Mouse (Mus musculus) CH12.LX (cell line): ENCODE measurements around the gene Prickle2. TPM values are rescaled to one million over a fixed set of nuclear protein-coding genes. Genes with fewer than 3 reads are reported as not detected.

Source experiments
- DNase-seq: peaks from one replicate; pipeline ENCODE4 v3.0.0-alpha.2; 2013; ENCODE audit errors: extremely low read depth
- H3K27ac ChIP-seq: 2 replicates; pipeline ENCODE4 v1.5.1; 2012; ENCODE audit warnings: low read depth, mild to moderate bottlenecking, control low read depth, moderate library complexity; ENCODE audit not compliant: insufficient read depth
- H3K27me3 ChIP-seq: replicated peaks from 2 replicates; pipeline ENCODE3; 2012; ENCODE audit warnings: inconsistent platforms
- H3K36me3 ChIP-seq, 2 experiments: replicated peaks in 1 of 2; 2 replicates each; pipeline versions ENCODE3 to v1.6.1; 2012; ENCODE audit warnings: inconsistent platforms in 1 of 2, low read length in 1 of 2, mild to moderate bottlenecking in 1 of 2, mixed read lengths in 1 of 2, moderate library complexity in 1 of 2; ENCODE audit not compliant: control insufficient read depth in 1 of 2, insufficient read depth in 1 of 2
- H3K4me1 ChIP-seq, 2 experiments: 2 replicates each; pipeline ENCODE4 v1.6.1; 2012; ENCODE audit warnings: inconsistent platforms in 1 of 2, moderate library complexity in 1 of 2; ENCODE audit not compliant: insufficient read depth in 2 of 2, control insufficient read depth in 1 of 2
- H3K4me2 ChIP-seq: 2 replicates; pipeline ENCODE4 v1.6.1; 2012; ENCODE audit warnings: low read depth, mild to moderate bottlenecking, control low read depth; ENCODE audit not compliant: poor library complexity, insufficient read depth, severe bottlenecking
- H3K4me3 ChIP-seq, 3 experiments: fragments of 150-350 bp in 1 of 3; sonication (generic) in 1 of 3; replicated peaks in 1 of 3; 2 replicates each; pipeline versions ENCODE3 to v1.5.1; 2011 to 2012; ENCODE audit warnings: low read depth in 2 of 3, low read length in 2 of 3, mild to moderate bottlenecking in 2 of 3, moderate library complexity in 2 of 3, control low read depth in 1 of 3, improper control_type of control experiment in 1 of 3, inconsistent platforms in 1 of 3, mixed read lengths in 1 of 3; ENCODE audit not compliant: poor library complexity in 1 of 3
- H3K79me2 ChIP-seq: replicated peaks from 2 replicates; pipeline ENCODE4 v1.6.1; 2012; ENCODE audit warnings: mild to moderate bottlenecking, moderate library complexity; ENCODE audit not compliant: control insufficient read depth, poor library complexity, insufficient read depth, severe bottlenecking; ENCODE audit errors: extremely low read depth
- H3K9ac ChIP-seq: 2 replicates; pipeline ENCODE4 v1.6.1; 2012; ENCODE audit warnings: low read depth, mild to moderate bottlenecking, control low read depth, moderate library complexity; ENCODE audit not compliant: insufficient read depth
- H3K9me3 ChIP-seq: replicated peaks from 2 replicates; pipeline ENCODE3; 2012; ENCODE audit warnings: low read length, inconsistent platforms, mixed read lengths
- BHLHE40 ChIP-seq: IDR thresholded peaks from 2 replicates; pipeline ENCODE4 v1.6.1; 2011; ENCODE audit warnings: mild to moderate bottlenecking, low read depth, low read length, improper control_type of control experiment
- CHD1 ChIP-seq: IDR thresholded peaks from 2 replicates; pipeline ENCODE4 v1.6.1; 2012; ENCODE audit warnings: low read depth, low read length, improper control_type of control experiment, inconsistent platforms
- CHD2 ChIP-seq: IDR thresholded peaks from 2 replicates; pipeline ENCODE4 v1.6.1; 2011; ENCODE audit warnings: low read length, improper control_type of control experiment
- E2F4 ChIP-seq: IDR thresholded peaks from 2 replicates; pipeline ENCODE4 v1.6.1; 2011; ENCODE audit warnings: low read depth, low read length, improper control_type of control experiment; ENCODE audit not compliant: insufficient replicate concordance
- ELF1 ChIP-seq: IDR thresholded peaks from 2 replicates; pipeline ENCODE4 v1.6.1; 2014; ENCODE audit warnings: low read depth, mild to moderate bottlenecking, inconsistent platforms, low read length, improper control_type of control experiment
- EP300 ChIP-seq: IDR thresholded peaks from 2 replicates; pipeline ENCODE4 v1.6.1; 2011; ENCODE audit warnings: low read length, improper control_type of control experiment
- ETS1 ChIP-seq: conservative IDR thresholded peaks from 2 replicates; pipeline ENCODE4 v1.6.1; 2012; ENCODE audit warnings: low read depth, mild to moderate bottlenecking, inconsistent platforms, low read length, improper control_type of control experiment, moderate library complexity
- GABPA ChIP-seq: IDR thresholded peaks from 2 replicates; pipeline ENCODE4 v1.6.1; 2012; ENCODE audit warnings: low read depth, low read length, improper control_type of control experiment, inconsistent platforms; ENCODE audit not compliant: insufficient replicate concordance
- HCFC1 ChIP-seq: IDR thresholded peaks from 2 replicates; pipeline ENCODE4 v1.6.1; 2012; ENCODE audit warnings: low read depth, mild to moderate bottlenecking, inconsistent platforms, low read length, improper control_type of control experiment
- IRF4 ChIP-seq: IDR thresholded peaks from 2 replicates; pipeline ENCODE4 v1.6.1; 2014; ENCODE audit warnings: low read depth, mild to moderate bottlenecking, inconsistent platforms, low read length, improper control_type of control experiment
- KAT2A ChIP-seq: IDR thresholded peaks from 2 replicates; pipeline ENCODE4 v1.6.1; 2012; ENCODE audit warnings: low read length, improper control_type of control experiment, inconsistent platforms; ENCODE audit not compliant: insufficient replicate concordance
- MAX ChIP-seq: IDR thresholded peaks from 2 replicates; pipeline ENCODE4 v1.6.1; 2011; ENCODE audit warnings: low read length, improper control_type of control experiment
- MAZ ChIP-seq: IDR thresholded peaks from 2 replicates; pipeline ENCODE4 v1.6.1; 2012; ENCODE audit warnings: low read depth, mild to moderate bottlenecking, inconsistent platforms, low read length, improper control_type of control experiment, moderate library complexity
- MYC ChIP-seq: IDR thresholded peaks from 2 replicates; pipeline ENCODE4 v1.6.1; 2011; ENCODE audit warnings: low read depth, mild to moderate bottlenecking, improper control_type of control experiment, low read length
- PAX5 ChIP-seq: IDR thresholded peaks from 2 replicates; pipeline ENCODE4 v1.6.1; 2012; ENCODE audit warnings: low read length, inconsistent platforms, mixed read lengths
- POLR2A ChIP-seq: IDR thresholded peaks from 2 replicates; pipeline ENCODE4 v1.6.1; 2011; ENCODE audit warnings: low read depth, mild to moderate bottlenecking, improper control_type of control experiment, low read length
- POLR2AphosphoS2 ChIP-seq: IDR thresholded peaks from 2 replicates; pipeline ENCODE4 v1.6.1; 2011; ENCODE audit warnings: low read depth, low read length, improper control_type of control experiment
- RAD21 ChIP-seq: IDR thresholded peaks from 2 replicates; pipeline ENCODE4 v1.6.1; 2011; ENCODE audit warnings: low read depth, mild to moderate bottlenecking, low read length, improper control_type of control experiment, moderate library complexity
- SIN3A ChIP-seq: IDR thresholded peaks from 2 replicates; pipeline ENCODE4 v1.6.1; 2012; ENCODE audit warnings: low read length, improper control_type of control experiment, inconsistent platforms
- TCF12 ChIP-seq: IDR thresholded peaks from 2 replicates; pipeline ENCODE4 v1.6.1; 2014; ENCODE audit warnings: low read depth, mild to moderate bottlenecking, inconsistent platforms, low read length, improper control_type of control experiment
- UBTF ChIP-seq: IDR thresholded peaks from 2 replicates; pipeline ENCODE4 v1.6.1; 2012; ENCODE audit warnings: low read depth, mild to moderate bottlenecking, inconsistent platforms, low read length, improper control_type of control experiment, moderate library complexity
- USF2 ChIP-seq: conservative IDR thresholded peaks from 2 replicates; pipeline ENCODE4 v1.6.1; 2011; ENCODE audit warnings: low read depth, low read length, improper control_type of control experiment
- ZC3H11A ChIP-seq: IDR thresholded peaks from 2 replicates; pipeline ENCODE4 v1.6.1; 2012; ENCODE audit warnings: low read depth, mild to moderate bottlenecking, inconsistent platforms, low read length, improper control_type of control experiment
- ZMIZ1 ChIP-seq: IDR thresholded peaks from 2 replicates; pipeline ENCODE4 v1.6.1; 2012; ENCODE audit warnings: low read depth, mild to moderate bottlenecking, inconsistent platforms, low read length, improper control_type of control experiment
- ZNF384 ChIP-seq: IDR thresholded peaks from 2 replicates; pipeline ENCODE4 v1.6.1; 2012; ENCODE audit warnings: low read depth, low read length, improper control_type of control experiment, inconsistent platforms
- dilution Hi-C: fragments of 300-500 bp; cut with MboI; formaldehyde crosslinking; loops from 2 replicates; pipeline ENCODE4 v1.14.3; 2020; ENCODE audit warnings: low sequenced_read_pairs; ENCODE audit not compliant: extremely low pct_unique_long_range_greater_than_20kb, extremely low pct_ligation_motif_present
- in situ Hi-C: fragments of 300-500 bp; cut with MboI; formaldehyde crosslinking; loops from 3 replicates; pipeline ENCODE4 v1.14.3; 2019; ENCODE audit warnings: low sequenced_read_pairs, low pct_ligation_motif_present, low pct_unique_long_range_greater_than_20kb, mixed read lengths
- polyA plus RNA-seq: library from polyadenylated mRNA; unstranded; fragments of >175 nt; gene quantifications from 2 replicates; pipeline ENCODE4 v1.2.1, GENCODE M21; 2012; ENCODE audit warnings: low read depth; ENCODE audit not compliant: insufficient read length
- total RNA-seq, 2 experiments: library from RNA; depleted of rRNA; stranded (reverse); fragments of 300-350 nt in 1 of 2; fragments of >200 nt in 1 of 2; gene quantifications; 2 replicates each; pipeline ENCODE4 v1.2.3; 2012 to 2014

Gene Prickle2
- total RNA-seq (2012; rRNA removed) (not detected in 2 replicates), total RNA-seq (2014; rRNA removed) (not detected in 2 replicates), polyA plus RNA-seq (not detected in 2 replicates)

DNA sequence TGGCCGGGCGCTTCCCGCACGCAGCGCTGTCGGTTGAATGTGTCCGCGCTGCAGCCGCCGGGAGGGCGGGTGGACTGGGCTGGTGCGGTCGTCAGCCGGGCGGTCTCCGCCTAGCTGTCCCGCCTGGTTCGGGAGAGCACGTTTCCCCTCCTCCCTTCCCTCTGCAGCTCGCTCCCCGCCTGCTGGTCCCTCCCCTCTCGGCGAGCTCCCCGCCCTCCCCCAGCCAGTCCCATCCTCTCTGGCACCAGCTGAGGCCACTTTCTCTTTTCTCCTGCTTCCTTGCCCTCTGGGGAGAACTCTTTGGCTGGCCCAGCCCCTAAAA, at the start of gene Prickle2:
Gene Prickle2 (minus strand): TSS at position 11 of the 322 bp plus-strand sequence.
- TF ChIP-seq ZMIZ1 (no peak), ELF1 (no peak), GABPA (no peak), SIN3A (no peak), RAD21 (no peak), MAX (no peak), HCFC1 (no peak), IRF4 (no peak), POLR2A (no peak), ZNF384 (no peak), KAT2A (no peak), CHD1 (no peak), PAX5 (no peak), E2F4 (no peak), MYC (no peak), EP300 (no peak), POLR2AphosphoS2 (no peak)
- TF ChIP-seq, all 38 proteins: peak for 0
- no peaks in the 10 kb centered on the region for H3K27me3 ChIP-seq
- no peaks in the 10 kb centered on the region for H3K4me1 ChIP-seq
- H3K36me3 ChIP-seq = no peaks in the 10 kb centered on the region
- DNase-seq = no peak
- in situ Hi-C loops (no loop called here), dilution Hi-C loops (no loop called here)
- no peaks in the 10 kb centered on the region for H3K79me2 ChIP-seq
- no peak within 1 kb of the TSS for H3K4me2 ChIP-seq
- peaks cover 81% of the 10 kb centered on the region for H3K9me3 ChIP-seq
- H3K4me3 ChIP-seq = no peak within 1 kb of the TSS
- H3K9ac ChIP-seq = no peak within 1 kb of the TSS
- H3K27ac ChIP-seq = no peak within 1 kb of the TSS

DNA sequence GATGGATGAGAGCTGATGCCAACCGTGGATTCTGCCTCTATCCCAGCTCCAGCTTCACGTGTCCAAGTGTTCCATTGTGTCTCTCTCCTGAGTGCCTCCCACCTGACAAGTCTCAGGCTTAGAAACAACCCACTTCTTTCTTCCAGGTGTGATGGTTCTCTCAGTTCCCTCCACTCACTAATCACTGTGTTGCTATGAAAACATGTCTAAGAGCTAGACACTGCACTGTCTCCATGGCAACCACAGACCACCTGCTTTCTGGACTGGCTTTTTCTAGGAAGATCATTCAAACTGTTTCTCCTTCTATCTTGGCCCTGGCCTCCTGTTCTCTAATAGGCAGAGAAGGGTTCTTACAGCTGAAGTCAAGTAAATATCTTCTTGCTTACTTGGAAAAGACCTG, 46.8 kb upstream of the Prickle2 start:
- Histone ChIP-seq H3K4me2 (no peak overlapping the region), H3K4me1 (no peaks in the 10 kb centered on the region), H3K9ac (no peak overlapping the region), H3K4me3 (no peak overlapping the region), H3K9me3 (peaks cover 60% of the 10 kb centered on the region), H3K79me2 (no peaks in the 10 kb centered on the region), H3K27me3 (no peaks in the 10 kb centered on the region), H3K36me3 (no peaks in the 10 kb centered on the region), H3K27ac (no peak overlapping the region)
- DNase-seq = no peak
- dilution Hi-C loops (no loop called here), in situ Hi-C loops (no loop called here)
- TF ChIP-seq MAZ = no peak
- no peak for TF ChIP-seq TCF12
- TF ChIP-seq RAD21 = no peak
- no peak for TF ChIP-seq ETS1
- TF ChIP-seq CHD2 = no peak
- no peak for TF ChIP-seq ZNF384
- no peak for TF ChIP-seq GABPA
- no peak for TF ChIP-seq USF2
- no peak for TF ChIP-seq PAX5
- no peak for TF ChIP-seq EP300
- TF ChIP-seq UBTF = no peak
- TF ChIP-seq BHLHE40 = no peak
- TF ChIP-seq ZMIZ1 = no peak
- TF ChIP-seq SIN3A = no peak
- no peak for TF ChIP-seq ZC3H11A
